Mouse (Mus musculus) layer of hippocampus, adult 8-10 months (tissue): ENCODE measurements around the gene Daglb. TPM values are rescaled to one million over a fixed set of nuclear protein-coding genes. Genes with fewer than 3 reads are reported as not detected.
"Not testable (repeated sequence)": the region's sequence is repeated elsewhere in the genome, so short reads cannot be mapped to it uniquely, and the experiment has no call there.

Experiments
- DNase-seq, 2 experiments: peaks; one replicate each; pipeline ENCODE4 v3.0.0; 2022; ENCODE audit warnings: low spot score in 2 of 2
- total RNA-seq, 4 experiments: library from RNA; stranded (reverse); gene quantifications; 2 replicates each; pipeline ENCODE4 v1.2.4; 2022

Gene Daglb
- total RNA-seq, 4 experiments from 2014 or later, result 28.8 to 37.0 (median 33.3) TPM

DNA sequence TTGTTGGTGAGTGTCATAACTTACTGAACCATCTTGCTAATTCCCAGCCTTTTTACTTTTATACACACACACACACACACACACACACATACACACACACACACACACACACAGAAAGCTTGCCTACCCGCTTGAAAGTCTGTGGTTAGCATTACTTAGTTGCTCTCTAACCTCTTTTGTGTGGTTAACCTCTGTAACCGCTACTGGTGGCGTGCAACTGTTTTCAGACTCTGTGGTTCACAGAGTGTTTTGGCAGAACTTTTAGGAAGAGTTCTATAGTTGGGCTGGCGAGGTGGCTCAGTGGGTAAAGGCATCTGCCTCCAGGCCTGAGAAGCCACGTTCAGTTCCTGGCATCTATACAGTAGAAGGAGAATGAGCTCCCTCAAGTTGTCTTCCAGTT lies 20.6 kb downstream of the Daglb start:
- DNase-seq, result no peak

DNA sequence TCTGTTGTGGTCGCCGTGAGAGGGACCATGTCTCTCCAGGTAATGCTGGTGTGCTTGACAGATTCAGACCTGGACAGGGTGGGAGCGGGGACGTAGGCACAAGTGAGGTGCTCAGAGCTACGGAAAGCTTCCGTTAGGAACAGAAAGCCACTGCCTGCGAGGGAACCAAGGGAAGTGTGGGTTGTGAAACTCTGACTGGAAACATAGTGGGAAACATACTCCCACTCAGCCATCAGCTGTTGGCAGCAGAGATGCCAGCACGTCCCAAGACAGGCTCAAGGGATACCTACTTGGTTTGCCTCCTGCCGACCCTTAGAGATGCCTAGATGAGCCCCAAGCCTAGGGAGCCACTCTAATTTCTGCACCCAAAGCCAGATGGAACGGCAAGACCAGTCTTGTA lies 22.8 kb downstream of the Daglb start:
- DNase-seq, result no peak

DNA sequence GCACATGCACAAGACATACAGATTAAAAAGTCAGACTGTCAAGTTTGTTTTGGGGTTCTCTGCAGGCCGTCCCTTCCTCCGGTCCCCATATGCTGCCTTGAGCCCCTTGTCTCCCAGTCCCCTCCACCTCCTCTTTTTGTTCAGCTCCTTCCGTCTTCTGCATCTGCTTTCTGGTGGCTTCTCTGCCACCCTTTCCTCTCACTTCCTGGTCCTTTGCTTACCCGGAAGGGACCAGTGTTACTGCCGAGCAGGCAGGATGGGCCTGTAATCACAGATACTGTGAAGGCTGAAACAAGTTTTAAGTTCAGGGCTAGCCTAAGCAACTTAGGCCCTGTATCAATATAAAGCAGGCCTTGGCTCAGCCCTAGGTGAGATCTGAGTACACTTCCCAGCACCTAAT lies 23.6 kb downstream of the Daglb start:
- no peak for DNase-seq

DNA sequence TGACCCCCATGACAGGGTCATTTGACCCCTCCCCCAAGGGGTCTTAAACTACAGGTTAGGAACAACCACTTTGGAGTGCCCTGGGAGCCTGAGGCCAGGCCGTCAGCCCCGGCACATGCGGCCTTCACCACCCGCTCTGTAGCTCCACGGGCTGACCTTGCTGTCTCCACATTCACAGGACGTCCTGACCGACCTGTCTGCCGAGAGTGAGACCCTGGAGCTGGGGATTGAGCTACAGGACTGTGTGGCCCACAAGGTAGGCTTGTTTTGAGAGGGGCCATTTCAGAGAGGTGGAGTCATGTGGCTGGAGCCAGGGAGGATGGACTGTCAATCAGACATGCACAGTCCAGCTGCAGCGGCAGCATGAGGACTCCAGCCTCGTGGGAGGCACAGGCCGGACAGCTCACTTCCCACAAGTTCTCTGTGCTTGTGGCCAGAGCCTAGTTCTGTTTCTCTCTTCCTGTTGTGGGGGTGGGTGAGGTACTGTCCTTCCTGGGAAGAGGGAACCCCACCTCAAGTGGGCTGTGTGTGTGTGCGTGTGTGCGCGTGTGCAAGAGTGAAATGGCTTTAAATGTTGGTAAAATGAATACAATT lies 25.5 kb downstream of the Daglb start:
- no peak for DNase-seq

DNA sequence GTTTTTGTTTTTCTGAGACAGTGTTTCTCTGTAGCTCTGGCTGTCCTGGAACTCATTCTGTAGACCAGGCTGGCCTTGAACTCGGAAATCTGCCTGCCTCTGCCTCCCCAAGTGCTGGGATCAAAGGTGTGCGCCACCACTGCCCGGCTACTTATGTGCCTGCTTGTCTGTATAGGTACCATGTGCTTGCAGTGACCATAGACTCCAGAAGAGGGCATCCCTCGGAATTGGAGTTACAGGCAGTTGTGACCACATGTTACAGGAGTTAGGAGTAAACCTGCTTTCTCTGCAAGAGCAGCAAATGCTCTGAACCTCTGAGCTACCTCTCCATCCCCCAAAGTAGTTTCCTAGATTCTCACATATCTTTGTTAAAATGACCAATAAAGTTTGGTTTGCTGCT lies 27.4 kb downstream of the Daglb start:
- DNase-seq, result no peak

DNA sequence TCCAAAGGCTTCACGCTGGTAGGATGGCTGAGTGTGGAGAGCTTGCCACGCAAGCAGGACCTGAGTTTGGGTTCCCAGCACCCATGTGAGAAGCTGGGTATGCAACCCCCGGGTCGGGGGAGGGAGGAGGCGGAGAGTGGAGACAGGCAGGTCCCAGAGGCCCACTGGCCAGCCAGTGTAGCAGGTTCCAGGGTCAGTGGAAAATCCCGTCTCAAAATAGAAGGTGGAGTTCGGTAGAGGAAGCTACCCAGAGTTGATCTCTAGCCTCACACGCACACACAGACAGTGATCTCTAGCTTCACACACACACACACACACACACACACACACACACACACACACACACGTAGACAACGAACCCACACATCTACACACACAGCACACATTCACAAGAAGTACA lies 28.8 kb downstream of the Daglb start:
- DNase-seq, result no peak

DNA sequence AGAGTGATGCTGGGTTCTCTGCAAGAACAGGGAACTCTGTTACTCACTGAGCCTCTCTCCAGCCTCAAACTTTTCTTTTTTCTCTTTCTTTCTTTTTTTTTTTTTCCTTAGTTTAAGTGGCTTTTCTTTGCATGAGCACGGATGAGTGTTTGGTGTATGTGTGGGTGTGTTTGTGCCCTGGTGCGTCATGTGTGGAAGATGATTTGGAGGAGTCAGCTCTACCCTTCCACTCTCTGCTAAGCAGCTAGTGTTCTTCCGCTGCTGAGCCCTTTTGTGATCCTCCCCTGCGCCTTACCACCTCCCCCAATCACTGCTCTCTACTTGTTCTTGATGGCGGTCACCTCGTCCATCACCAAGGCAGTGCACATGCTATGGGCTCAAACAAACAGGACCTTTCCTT lies 31.3 kb downstream of the Daglb start:
- no peak for DNase-seq

DNA sequence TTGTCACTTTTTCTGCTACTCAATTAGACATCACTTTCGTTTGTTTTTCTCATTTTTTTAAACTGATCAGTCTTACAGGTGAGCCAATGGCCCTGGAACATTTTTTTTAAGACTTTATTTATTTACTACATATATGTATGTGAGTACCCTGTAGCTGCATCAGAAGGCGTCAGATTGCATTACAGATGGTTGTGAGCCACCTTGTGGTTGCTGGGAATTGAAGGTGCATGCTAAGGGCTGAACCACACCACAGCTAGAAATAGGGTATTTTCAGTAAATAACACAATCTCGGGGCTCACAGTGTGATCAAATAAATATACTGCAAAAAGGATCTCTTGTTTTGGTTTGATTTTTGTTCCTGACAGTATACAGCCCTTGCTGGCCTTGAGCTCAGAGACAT lies 33.1 kb downstream of the Daglb start:
- DNase-seq, result no peak

DNA sequence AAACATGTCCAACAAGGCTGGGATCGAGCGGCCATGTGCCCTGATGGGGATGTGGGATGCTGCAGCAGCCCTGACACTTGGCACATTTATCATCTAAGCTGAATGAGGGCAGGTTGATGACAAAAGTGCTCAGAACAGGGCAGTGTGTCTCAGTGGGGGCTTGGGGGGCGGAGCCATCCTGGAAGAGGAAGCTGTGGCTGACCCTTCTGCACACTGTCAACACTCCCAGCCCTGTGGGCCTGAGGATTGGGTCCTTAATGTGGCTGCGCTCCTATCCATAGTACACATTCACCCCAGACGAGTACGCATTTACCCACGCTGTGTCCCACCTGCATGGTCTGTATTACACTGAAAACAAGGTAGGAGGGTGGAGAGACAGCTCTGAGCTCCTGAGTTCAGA lies 34.8 kb downstream of the Daglb start:
- DNase-seq, result no peak

DNA sequence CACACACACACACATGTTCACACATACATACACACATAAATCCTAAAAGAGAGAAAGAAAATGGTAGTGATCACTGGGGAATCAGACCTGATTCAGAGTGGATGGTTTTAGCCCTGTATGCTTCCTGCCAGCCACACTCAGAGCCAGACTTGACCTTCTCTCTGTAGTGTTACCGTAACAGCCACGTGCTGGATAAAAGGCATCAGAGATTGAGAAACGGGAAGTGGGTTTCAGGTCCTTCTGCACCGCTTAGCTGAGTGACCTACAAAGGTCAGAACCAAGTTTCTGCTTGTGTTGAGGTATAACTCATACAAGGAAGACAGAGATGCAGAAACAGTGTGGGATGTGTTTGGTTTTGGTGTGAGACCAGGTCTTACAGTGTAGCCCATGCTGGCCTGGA lies 35.3 kb downstream of the Daglb start:
- DNase-seq, result no peak

DNA sequence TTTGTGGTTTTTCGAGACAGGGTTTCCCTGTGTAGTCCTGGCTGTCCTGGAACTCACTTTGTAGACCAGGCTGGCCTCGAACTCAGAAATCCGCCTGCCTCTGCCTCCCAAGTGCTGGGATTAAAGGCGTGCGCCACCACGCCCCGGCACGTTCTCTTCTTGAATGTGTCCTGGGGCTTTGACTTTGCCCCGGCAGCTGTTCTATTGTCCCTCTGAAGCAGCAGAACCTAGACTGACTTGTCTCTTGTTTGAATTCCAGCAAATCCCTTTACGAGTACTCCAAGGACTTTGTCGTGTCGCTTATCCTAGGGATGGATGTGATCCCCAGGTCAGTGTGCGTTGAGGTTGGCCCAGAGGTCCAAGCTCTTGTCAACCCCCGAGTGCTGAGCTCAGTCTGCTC lies 36.3 kb downstream of the Daglb start:
- DNase-seq, result not testable (repeated sequence)

DNA sequence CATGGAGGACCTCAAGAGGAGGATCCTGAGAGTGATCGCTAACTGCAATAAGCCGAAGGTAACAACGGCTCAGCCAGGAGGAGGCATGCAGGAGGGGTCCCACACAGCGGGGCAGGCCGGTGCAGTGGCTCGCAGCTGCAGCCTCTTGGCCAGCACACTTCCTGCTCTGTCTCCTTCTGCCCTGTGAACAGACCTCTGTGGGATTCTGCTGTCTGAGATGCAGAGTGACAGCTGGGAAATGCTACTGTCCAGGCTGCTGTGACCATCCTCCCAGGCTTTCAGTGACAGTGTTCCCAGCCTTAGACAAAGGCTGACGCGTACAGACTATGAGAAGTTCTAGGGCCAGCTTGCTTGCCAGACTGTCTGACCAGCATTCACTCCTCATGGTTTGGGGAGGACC lies 36.8 kb downstream of the Daglb start:
- DNase-seq, result no peak

DNA sequence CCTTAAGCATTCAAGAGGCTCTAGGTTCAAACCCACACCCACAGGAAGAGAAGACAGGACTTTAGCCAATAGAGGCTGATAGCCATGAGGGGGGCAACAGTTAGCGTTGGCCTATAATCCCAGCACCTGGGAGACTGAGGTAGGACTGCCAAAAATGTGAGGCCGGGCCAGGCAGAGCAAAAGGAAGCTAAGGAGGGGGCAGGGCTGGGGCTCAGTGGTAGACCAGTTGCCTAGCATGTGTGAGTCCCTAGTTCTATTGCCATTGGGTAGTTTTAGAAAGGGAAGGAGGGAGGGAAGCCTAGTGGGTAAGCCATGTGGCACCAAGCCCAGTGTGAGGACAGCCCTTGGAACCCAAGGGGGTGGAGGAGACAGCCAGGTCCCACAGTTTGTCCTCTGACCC lies 37.3 kb downstream of the Daglb start:
- DNase-seq, result peak in 1 of 2 experiments; percentile 43

DNA sequence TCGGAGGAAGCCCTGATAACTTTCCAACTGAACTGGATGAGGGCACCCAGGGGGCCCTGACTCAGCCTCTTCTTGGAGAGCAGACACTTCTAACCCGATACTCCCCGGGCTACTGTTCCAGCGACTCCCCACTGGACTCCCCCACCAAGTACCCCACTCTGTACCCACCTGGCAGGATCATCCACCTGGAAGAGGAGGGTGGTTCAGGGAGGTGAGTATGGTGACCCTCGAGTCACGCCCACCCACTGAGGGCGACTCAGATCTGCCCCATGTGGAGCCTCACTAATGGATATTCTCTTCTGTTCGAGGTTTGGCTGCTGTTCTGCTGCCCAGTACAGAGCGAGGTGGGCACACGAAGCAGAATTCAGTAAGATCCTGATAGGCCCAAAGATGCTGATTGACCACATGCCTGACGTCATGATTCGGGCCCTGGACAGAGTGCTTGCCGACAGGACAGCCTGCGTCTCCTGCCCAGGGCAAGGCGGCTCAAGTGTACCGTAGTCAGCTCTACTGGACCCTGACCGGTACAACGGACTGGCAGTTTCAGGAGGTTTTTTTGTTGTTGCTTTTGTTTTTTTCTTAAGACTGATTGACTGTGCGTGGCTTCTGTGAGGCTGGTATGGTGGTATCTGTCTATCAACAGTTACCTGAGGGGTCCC lies 38.6 kb downstream of the Daglb start:
- DNase-seq, result no peak

DNA sequence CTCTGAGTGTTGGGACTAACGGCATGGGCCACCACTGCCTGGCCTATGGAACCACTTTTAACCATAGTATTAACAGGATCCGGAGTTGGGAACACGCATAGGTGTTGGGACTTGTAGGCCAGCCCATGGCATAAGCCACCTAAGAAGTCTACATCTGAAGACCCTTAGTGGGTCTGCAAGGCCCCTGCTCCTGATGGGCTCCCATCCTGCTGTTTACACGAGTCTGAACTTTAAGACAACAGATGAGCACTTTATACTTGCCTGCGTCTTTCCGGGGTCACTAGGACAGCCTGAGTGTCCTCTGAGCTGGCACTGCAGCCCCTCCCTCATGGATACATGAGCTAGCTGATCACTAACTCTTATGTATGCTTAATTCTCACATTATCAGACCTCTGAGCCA lies 39.4 kb downstream of the Daglb start:
- no peak for DNase-seq

DNA sequence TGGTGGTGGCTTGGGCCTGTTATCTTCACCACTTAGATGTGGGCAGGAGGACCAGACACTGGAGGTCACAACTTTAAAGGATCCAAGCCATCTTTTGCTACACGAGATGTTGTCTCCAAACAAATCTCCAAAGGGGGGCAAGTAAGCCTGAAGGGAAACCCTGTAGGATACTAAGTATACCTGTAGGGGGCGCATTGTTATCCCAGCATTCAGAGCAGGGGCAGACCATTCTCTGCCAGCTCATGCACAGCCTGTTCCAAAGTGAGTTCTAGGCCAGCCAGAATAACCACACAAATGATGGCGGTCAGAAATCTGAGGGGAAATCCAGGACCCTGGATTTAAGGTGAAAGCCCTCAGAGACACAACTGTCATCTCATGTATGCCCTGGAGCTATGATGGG lies 40.1 kb downstream of the Daglb start:
- no peak for DNase-seq

DNA sequence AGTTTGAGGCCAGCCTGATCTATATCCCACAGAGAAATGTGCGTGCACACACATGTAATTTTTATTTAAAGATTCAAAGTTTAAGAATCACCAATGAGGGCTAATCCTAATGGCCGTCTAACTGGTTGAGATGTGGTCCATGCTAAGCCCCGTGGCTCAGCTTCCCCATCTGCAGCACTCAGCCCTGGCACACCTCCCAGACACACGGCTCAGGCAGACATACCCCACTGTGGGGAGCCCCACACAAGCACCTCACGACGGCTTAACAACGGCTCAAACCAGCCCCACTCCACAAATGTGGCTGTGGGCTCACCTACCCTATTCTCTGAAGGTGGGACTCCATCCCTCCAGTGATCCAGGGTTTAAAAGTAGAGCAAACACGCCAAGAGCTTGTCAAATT lies 40.7 kb downstream of the Daglb start:
- no peak for DNase-seq

DNA sequence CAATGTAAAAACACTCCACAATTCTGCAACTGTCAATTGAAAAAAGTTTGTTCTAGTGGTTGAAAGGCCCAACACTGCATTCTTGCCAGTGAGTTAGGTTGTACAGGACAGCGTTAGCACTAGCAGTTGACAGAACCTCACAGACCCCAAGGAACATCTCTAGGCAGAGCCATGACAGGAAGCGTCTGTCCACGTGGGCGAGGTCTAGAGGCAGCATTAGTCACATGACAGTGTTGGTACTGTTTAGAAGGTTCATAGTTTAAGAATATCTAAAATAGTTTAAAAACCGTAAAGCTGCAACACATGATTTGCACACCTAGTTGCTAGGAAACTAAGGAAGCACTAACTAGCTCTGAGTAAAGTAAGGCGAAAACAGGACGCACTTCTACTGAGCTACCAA lies 41.2 kb downstream of the Daglb start:
- DNase-seq, result no peak

DNA sequence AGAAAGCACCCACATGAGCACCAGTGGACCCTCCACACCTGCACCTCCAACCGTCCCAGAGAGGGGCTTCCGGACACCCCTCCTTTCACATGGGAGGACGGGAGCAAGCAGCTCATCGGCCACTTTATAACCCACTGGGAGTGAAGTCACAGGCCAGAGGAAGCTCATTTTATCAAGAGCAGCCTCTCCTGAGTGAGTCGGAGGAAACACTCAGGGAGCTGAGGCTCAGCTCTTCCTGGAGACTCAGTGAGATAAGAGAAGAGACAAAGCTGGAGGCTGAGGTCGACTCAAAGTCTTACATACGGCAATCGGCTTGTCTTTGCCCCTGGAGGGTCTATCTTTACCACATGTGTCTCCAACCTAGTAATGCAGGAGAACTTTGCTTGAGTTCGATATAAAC lies 44.9 kb downstream of the Daglb start:
- no peak for DNase-seq

DNA sequence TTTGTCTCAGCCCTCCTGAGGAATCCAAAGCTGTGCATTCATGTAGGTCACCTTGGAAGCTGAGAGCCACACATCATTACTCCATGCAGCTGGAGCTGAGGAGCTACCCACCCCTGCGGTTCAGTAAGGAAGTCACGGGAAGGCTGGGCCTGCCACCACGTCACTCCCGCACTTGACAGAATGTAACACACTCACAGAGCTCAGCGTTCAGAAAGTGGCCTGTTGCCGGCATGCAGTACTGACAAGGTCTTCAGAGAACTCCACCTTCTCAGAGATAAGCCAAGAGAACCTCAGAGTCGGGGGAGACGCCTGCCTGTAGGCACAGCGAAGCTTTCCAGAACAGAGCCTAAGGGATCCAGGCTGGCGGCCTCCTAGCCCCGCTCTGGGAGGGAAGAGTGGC lies 45.4 kb downstream of the Daglb start:
- DNase-seq, result no peak

DNA sequence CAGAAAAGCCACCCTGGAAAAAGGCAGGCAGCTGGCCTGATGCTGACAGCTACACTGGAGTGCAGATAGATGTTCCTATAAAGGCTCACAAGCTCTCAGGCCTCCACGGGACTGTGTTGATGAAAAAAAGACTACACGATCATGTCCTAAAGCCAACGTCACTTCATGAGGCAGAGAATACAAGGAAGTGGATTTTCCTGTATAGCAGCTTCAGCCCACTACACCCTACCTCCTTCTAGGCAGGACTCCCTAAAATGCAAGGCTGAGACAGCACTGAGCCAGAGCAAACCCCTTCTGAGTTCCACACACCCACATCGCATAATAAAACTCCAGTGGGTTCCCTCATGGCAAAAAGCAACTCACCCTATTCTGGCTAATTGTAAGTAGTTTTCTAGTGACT lies 47.2 kb downstream of the Daglb start:
- DNase-seq, result no peak

DNA sequence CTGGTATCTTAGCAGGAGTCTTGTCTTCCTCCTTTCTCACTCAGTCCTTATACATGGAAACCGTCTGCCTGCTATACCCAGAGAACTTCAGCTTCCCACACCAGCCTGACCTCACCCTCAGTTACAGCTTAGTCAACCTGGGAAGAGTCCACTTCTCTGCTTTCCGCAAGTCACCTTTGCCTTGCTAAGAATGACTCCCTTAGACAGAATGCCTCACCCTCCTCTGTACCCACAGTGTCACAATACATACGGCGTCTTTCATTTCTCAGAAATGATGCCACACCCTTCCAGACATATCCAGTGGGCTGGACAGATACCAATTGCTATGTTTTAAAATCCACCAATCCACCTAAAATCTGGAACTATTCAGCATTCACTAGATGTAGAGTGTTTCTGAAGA lies 47.9 kb downstream of the Daglb start:
- DNase-seq, result no peak

DNA sequence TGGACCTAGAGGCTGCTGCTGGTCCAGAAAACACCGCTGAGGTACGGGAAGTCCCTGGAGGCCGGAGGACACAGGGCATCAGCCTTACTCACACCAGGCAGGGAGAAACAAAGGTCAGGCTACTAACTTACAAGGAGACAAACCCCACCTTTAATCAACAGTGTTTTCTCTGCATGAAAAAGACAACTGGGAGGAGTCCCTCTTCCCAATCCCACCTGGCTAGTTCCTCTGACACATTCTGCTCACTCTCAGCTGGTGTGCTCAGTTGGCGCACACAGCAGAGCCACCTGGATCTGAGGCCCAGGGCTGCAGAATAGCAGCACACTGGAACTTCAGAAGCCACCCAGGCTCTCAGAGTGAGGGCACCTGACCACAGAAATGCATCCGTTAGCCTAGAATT lies 50.5 kb downstream of the Daglb start:
- no peak for DNase-seq

DNA sequence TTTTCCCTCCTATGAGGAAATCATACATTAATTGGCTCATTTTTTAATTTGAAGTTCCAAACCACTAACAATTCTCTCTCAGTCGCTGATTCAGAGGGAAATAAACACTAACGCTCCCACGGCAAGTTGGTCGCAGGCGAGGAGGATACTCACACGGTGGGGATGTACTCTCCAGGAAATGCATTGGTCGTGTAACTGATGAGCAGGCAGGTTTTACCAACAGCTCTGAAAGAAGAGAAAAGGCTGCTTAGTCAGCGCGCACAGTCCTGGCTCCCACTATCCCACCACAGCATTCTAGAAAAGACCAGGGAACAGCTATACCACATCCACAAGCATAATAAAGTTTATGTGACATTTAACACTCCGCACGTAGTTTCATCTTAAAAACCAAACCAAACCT lies 52.6 kb downstream of the Daglb start:
- no peak for DNase-seq
